Mouse (Mus musculus): ENCODE measurements around the gene Aldh4a1.
A peak's percentile ranks its signal among the peaks of the same experiment; 100 is the strongest.

Aldh4a1 gene

GRCm38 (mm10) chr4:139622373-139623282, at the start of gene Aldh4a1:
Gene Aldh4a1, plus strand, starts transcription at chr4:139622866.
- DNase-seq (ENCODE audit: low read depth) = peak; percentile 88

GRCm38 (mm10) chr4:139572928-139573512, 49.6 kb upstream of the Aldh4a1 start:
- no peak for DNase-seq (ENCODE audit: low read depth)

- peak; percentile 99 for DNase-seq (ENCODE audit: low read depth)
Measured at GRCm38 (mm10) chr4:139574156-139574798, 48.4 kb upstream of the Aldh4a1 start.

GRCm38 (mm10) chr4:139574799-139575672, 47.6 kb upstream of the Aldh4a1 start:
- DNase-seq (ENCODE audit: low read depth) = no peak

DNA sequence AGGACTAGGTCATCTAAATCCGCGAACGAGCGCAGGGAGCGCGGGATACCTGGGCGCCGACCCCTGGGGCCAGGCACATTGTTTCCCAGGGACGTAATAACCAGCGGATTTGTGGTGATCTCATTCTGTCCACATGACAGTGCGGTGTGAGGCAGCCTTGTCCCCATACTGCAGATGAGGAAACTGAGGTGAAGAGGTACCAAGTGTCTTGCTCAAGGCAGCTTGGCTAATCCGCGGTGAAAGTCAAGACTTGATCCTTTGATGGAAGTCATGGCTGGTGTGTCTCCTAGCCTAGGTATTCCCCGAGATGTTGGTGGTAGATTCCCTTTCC, 47.0 kb upstream of the Aldh4a1 start:
- no peak for DNase-seq (ENCODE audit: low read depth)

- no peak for DNase-seq (ENCODE audit: low read depth)
Measured at GRCm38 (mm10) chr4:139576251-139576880, 46.3 kb upstream of the Aldh4a1 start.

GRCm38 (mm10) chr4:139577006-139577405, 45.7 kb upstream of the Aldh4a1 start:
- no peak for DNase-seq (ENCODE audit: low read depth)

GRCm38 (mm10) chr4:139578389-139578788, 44.3 kb upstream of the Aldh4a1 start:
- DNase-seq (ENCODE audit: low read depth) = no peak

- no peak for DNase-seq (ENCODE audit: low read depth)
Measured at GRCm38 (mm10) chr4:139579003-139579402, 43.7 kb upstream of the Aldh4a1 start.

DNA sequence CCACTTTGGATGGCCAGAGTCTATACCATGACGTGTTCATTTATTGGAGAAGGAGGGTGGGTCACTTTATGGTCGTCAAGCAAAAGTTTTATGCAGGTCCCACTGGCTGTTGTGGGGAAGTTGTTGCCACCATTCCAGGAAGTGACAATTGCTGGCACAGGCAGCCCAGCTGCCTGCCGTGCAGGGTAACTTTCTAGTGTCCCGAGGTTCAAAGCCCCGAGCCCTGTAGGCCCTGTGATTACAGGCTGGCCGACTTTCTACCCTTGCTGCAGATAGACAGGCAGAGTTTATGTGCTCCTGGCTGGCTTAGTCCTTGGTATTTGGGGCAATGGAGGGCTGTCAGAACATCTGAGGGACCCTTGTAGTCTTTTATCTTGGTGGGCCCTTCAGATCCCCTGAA, 43.2 kb upstream of the Aldh4a1 start:
- DNase-seq (ENCODE audit: low read depth) = no peak

DNA sequence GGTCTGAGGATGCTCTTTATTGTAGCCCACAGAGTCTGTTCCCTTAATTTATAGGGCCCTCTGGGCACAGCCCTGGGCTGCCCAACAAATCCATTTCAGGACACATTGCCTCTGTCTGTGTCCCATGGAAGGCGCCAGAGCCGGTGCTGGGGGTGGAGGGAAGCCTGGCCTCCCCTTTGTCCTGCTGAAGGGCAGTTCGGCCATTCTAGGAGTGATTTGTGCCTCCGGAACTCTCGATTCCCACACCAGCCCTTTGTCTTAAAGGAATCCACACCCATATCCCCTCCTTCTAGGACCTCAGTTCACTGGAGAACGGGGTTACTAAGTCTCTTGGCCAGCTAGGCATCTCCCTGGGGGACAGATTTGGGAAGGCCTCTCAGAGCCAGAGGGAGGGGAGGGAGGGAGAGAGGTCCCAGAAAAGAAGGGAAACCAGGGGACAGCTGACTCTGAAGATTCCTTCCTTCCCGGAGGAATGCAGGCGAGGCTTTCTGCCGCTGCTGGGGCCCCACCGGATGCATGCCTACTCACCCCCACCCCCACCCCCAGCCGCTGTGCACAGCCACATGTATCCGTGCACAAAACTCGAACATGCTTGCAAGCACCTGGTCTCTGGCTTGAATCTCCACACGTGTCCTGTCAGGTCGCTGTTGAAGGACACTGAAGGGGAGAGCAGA, 41.9 kb upstream of the Aldh4a1 start:
- no peak for DNase-seq (ENCODE audit: low read depth)

DNA sequence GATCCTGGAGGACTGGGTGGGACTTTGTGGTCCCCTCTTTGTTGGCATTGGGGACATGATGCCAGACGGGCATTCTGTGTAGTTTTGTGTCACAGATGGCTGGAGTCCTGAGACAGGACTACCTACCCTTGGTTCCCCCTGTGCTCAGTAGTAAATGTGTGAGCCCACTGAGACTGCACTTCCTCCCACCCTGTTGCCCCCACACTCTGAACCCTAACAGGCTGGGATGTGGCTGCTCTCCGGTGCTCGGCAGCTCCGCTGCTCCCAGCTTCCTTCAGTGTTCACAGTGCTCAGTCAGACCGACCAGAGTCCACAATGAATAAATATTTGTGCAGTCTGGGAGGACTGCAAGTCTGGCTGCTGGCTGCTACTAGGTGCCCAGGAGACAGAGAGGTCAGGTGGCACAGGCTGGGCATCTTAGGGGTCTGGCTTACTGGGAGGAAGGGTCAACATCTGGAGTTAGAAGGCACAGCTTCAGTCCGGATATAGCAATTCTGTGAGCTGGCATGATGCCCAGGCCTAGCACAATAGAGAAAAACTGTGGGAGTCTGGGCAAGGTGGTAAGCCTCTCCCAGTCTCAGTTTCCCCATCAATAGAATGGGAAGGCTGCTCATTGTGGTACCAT, 41.1 kb upstream of the Aldh4a1 start:
- no peak for DNase-seq (ENCODE audit: low read depth)

DNA sequence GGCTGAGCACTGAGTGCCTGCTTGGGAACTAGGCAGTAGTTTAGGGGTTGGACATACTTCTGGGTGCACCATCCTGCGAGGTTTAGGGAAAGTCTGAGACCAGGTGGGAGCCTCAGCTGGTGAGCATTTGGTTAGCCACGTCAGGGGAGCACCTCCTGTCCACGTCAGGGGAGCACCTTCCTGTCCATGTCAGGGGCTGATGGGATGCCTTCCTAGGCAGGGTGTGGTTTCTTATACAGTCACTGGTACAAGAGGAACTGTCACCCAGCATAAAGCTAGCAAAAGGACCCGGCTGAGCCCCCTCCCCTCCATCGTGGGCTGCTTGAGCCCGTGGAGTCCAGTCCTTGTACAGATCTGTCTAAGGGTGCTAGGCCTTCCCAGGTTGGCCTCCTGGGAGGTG, 40.3 kb upstream of the Aldh4a1 start:
- DNase-seq (ENCODE audit: low read depth) = no peak

GRCm38 (mm10) chr4:139582903-139583302, 39.8 kb upstream of the Aldh4a1 start:
- DNase-seq (ENCODE audit: low read depth) = no peak

- DNase-seq (ENCODE audit: low read depth) = no peak
Measured at GRCm38 (mm10) chr4:139583629-139584245, 38.9 kb upstream of the Aldh4a1 start.

GRCm38 (mm10) chr4:139584704-139585103, 38.0 kb upstream of the Aldh4a1 start:
- DNase-seq (ENCODE audit: low read depth) = no peak

DNA sequence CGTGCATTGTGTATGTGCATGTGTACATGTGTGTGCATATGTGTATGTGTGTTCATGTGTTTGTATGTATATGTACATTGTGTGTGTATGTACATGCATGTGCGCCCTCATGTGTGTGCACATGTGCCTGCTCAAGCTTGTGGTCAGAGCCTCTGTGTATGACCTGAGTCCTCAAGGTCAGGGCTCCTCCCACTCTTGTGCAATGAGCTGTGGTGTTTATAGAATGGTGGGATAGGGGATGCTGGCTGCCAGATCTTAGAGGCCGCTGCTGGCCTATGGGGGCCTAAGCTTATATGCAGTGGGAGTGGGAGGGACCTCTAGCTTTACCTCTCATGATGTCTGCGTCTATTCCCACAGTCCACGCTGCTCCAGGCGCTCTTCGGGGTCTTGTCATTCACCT, 37.0 kb upstream of the Aldh4a1 start:
- DNase-seq (ENCODE audit: low read depth) = no peak

GRCm38 (mm10) chr4:139587370-139587769, 35.3 kb upstream of the Aldh4a1 start:
- no peak for DNase-seq (ENCODE audit: low read depth)

DNA sequence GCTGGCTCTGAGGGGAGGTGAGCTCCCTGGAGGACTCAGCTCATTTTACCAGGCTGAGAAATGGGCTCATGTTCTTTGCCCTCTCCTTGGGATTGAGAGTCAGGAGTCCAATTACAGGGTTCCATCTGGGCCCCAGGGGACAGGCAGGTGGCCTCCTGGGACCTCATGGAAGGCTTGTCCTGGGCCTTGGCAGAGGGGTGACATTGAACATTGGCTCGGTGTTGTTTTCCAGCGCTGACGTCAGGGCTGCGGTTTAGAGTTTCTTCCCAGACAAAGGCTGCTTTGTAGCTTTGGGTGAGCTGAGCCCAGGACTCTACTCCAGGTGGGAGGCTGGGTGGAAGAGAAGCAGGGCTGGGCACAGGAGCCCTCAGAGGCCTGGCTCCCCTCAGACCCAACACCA, 34.9 kb upstream of the Aldh4a1 start:
- DNase-seq (ENCODE audit: low read depth) = peak; percentile 83

- DNase-seq (ENCODE audit: low read depth) = no peak
Measured at GRCm38 (mm10) chr4:139589351-139590027, 33.2 kb upstream of the Aldh4a1 start.

All from fibroblast of lung, adult 2 months (primary cell).